Mouse (Mus musculus) CH12.LX (cell line): ENCODE measurements at regions not wholly inside any gene's neighbourhood (a gene's known extent, or its start where the extent isn't known, plus 50 kb on each side); places are given as distances from the start of the nearest gene placed in this dataset.

Experiments
- DNase-seq: peaks from one replicate; pipeline ENCODE4 v3.0.0-alpha.2; 2013; ENCODE audit errors: extremely low read depth
- H3K27ac ChIP-seq: 2 replicates; pipeline ENCODE4 v1.5.1; 2012; ENCODE audit warnings: low read depth, mild to moderate bottlenecking, control low read depth, moderate library complexity; ENCODE audit not compliant: insufficient read depth
- H3K27me3 ChIP-seq: replicated peaks from 2 replicates; pipeline ENCODE3; 2012; ENCODE audit warnings: inconsistent platforms
- H3K36me3 ChIP-seq, 2 experiments: replicated peaks in 1 of 2; 2 replicates each; pipeline versions ENCODE3 to v1.6.1; 2012; ENCODE audit warnings: inconsistent platforms in 1 of 2, low read length in 1 of 2, mild to moderate bottlenecking in 1 of 2, mixed read lengths in 1 of 2, moderate library complexity in 1 of 2; ENCODE audit not compliant: control insufficient read depth in 1 of 2, insufficient read depth in 1 of 2
- H3K4me1 ChIP-seq, 2 experiments: 2 replicates each; pipeline ENCODE4 v1.6.1; 2012; ENCODE audit warnings: inconsistent platforms in 1 of 2, moderate library complexity in 1 of 2; ENCODE audit not compliant: insufficient read depth in 2 of 2, control insufficient read depth in 1 of 2
- H3K4me2 ChIP-seq: 2 replicates; pipeline ENCODE4 v1.6.1; 2012; ENCODE audit warnings: low read depth, mild to moderate bottlenecking, control low read depth; ENCODE audit not compliant: poor library complexity, insufficient read depth, severe bottlenecking
- H3K4me3 ChIP-seq, 3 experiments: fragments of 150-350 bp in 1 of 3; sonication (generic) in 1 of 3; replicated peaks in 1 of 3; 2 replicates each; pipeline versions ENCODE3 to v1.5.1; 2011 to 2012; ENCODE audit warnings: low read depth in 2 of 3, low read length in 2 of 3, mild to moderate bottlenecking in 2 of 3, moderate library complexity in 2 of 3, control low read depth in 1 of 3, improper control_type of control experiment in 1 of 3, inconsistent platforms in 1 of 3, mixed read lengths in 1 of 3; ENCODE audit not compliant: poor library complexity in 1 of 3
- H3K79me2 ChIP-seq: replicated peaks from 2 replicates; pipeline ENCODE4 v1.6.1; 2012; ENCODE audit warnings: mild to moderate bottlenecking, moderate library complexity; ENCODE audit not compliant: control insufficient read depth, poor library complexity, insufficient read depth, severe bottlenecking; ENCODE audit errors: extremely low read depth
- H3K9ac ChIP-seq: 2 replicates; pipeline ENCODE4 v1.6.1; 2012; ENCODE audit warnings: low read depth, mild to moderate bottlenecking, control low read depth, moderate library complexity; ENCODE audit not compliant: insufficient read depth
- H3K9me3 ChIP-seq: replicated peaks from 2 replicates; pipeline ENCODE3; 2012; ENCODE audit warnings: low read length, inconsistent platforms, mixed read lengths
- CTCF ChIP-seq, 2 experiments: IDR thresholded peaks in 1 of 2; conservative IDR thresholded peaks in 1 of 2; 2 replicates each; pipeline ENCODE4 v1.5.1; 2011 to 2012; ENCODE audit warnings: low read depth in 2 of 2, low read length in 2 of 2, improper control_type of control experiment in 1 of 2, inconsistent platforms in 1 of 2, mild to moderate bottlenecking in 1 of 2, moderate library complexity in 1 of 2
- ELF1 ChIP-seq: IDR thresholded peaks from 2 replicates; pipeline ENCODE4 v1.6.1; 2014; ENCODE audit warnings: low read depth, mild to moderate bottlenecking, inconsistent platforms, low read length, improper control_type of control experiment
- GABPA ChIP-seq: IDR thresholded peaks from 2 replicates; pipeline ENCODE4 v1.6.1; 2012; ENCODE audit warnings: low read depth, low read length, improper control_type of control experiment, inconsistent platforms; ENCODE audit not compliant: insufficient replicate concordance
- HCFC1 ChIP-seq: IDR thresholded peaks from 2 replicates; pipeline ENCODE4 v1.6.1; 2012; ENCODE audit warnings: low read depth, mild to moderate bottlenecking, inconsistent platforms, low read length, improper control_type of control experiment
- IRF4 ChIP-seq: IDR thresholded peaks from 2 replicates; pipeline ENCODE4 v1.6.1; 2014; ENCODE audit warnings: low read depth, mild to moderate bottlenecking, inconsistent platforms, low read length, improper control_type of control experiment
- JUN ChIP-seq: IDR thresholded peaks from 2 replicates; pipeline ENCODE4 v1.6.1; 2011; ENCODE audit warnings: low read depth, mild to moderate bottlenecking, low read length, improper control_type of control experiment, moderate library complexity; ENCODE audit not compliant: insufficient read depth
- JUND ChIP-seq: conservative IDR thresholded peaks from 2 replicates; pipeline ENCODE4 v1.6.1; 2011; ENCODE audit warnings: low read depth, low read length, improper control_type of control experiment
- KAT2A ChIP-seq: IDR thresholded peaks from 2 replicates; pipeline ENCODE4 v1.6.1; 2012; ENCODE audit warnings: low read length, improper control_type of control experiment, inconsistent platforms; ENCODE audit not compliant: insufficient replicate concordance
- MXI1 ChIP-seq: IDR thresholded peaks from 2 replicates; pipeline ENCODE4 v1.6.1; 2011; ENCODE audit warnings: mild to moderate bottlenecking, low read depth, low read length, improper control_type of control experiment
- MYC ChIP-seq: IDR thresholded peaks from 2 replicates; pipeline ENCODE4 v1.6.1; 2011; ENCODE audit warnings: low read depth, mild to moderate bottlenecking, improper control_type of control experiment, low read length
- NELFE ChIP-seq: IDR thresholded peaks from 2 replicates; pipeline ENCODE4 v1.6.1; 2011; ENCODE audit warnings: low read depth, low read length, improper control_type of control experiment
- PAX5 ChIP-seq: IDR thresholded peaks from 2 replicates; pipeline ENCODE4 v1.6.1; 2012; ENCODE audit warnings: low read length, inconsistent platforms, mixed read lengths
- POLR2AphosphoS2 ChIP-seq: IDR thresholded peaks from 2 replicates; pipeline ENCODE4 v1.6.1; 2011; ENCODE audit warnings: low read depth, low read length, improper control_type of control experiment
- SIN3A ChIP-seq: IDR thresholded peaks from 2 replicates; pipeline ENCODE4 v1.6.1; 2012; ENCODE audit warnings: low read length, improper control_type of control experiment, inconsistent platforms
- SMC3 ChIP-seq: IDR thresholded peaks from 2 replicates; pipeline ENCODE4 v1.6.1; 2011; ENCODE audit warnings: low read depth, low read length, improper control_type of control experiment
- TBP ChIP-seq: conservative IDR thresholded peaks from 2 replicates; pipeline ENCODE4 v1.6.1; 2011; ENCODE audit warnings: low read depth, low read length, improper control_type of control experiment
- USF2 ChIP-seq: conservative IDR thresholded peaks from 2 replicates; pipeline ENCODE4 v1.6.1; 2011; ENCODE audit warnings: low read depth, low read length, improper control_type of control experiment
- ZC3H11A ChIP-seq: IDR thresholded peaks from 2 replicates; pipeline ENCODE4 v1.6.1; 2012; ENCODE audit warnings: low read depth, mild to moderate bottlenecking, inconsistent platforms, low read length, improper control_type of control experiment
- ZKSCAN1 ChIP-seq: IDR thresholded peaks from 2 replicates; pipeline ENCODE4 v1.6.1; 2012; ENCODE audit warnings: low read depth, inconsistent platforms, low read length, improper control_type of control experiment, borderline replicate concordance
- ZMIZ1 ChIP-seq: IDR thresholded peaks from 2 replicates; pipeline ENCODE4 v1.6.1; 2012; ENCODE audit warnings: low read depth, mild to moderate bottlenecking, inconsistent platforms, low read length, improper control_type of control experiment
- dilution Hi-C: fragments of 300-500 bp; cut with MboI; formaldehyde crosslinking; loops from 2 replicates; pipeline ENCODE4 v1.14.3; 2020; ENCODE audit warnings: low sequenced_read_pairs; ENCODE audit not compliant: extremely low pct_unique_long_range_greater_than_20kb, extremely low pct_ligation_motif_present
- in situ Hi-C: fragments of 300-500 bp; cut with MboI; formaldehyde crosslinking; loops from 3 replicates; pipeline ENCODE4 v1.14.3; 2019; ENCODE audit warnings: low sequenced_read_pairs, low pct_ligation_motif_present, low pct_unique_long_range_greater_than_20kb, mixed read lengths

- no peak for TF ChIP-seq ZMIZ1
- TF ChIP-seq POLR2AphosphoS2: no peak
- TF ChIP-seq CTCF (conservative IDR thresholded peaks at IDR 0.05 in 1 of 2, IDR thresholded peaks at IDR 0.05 in 1 of 2; ENCODE audit: low read depth in 2 of 2, low read length in 2 of 2): no peak
- no peak for TF ChIP-seq SIN3A
- TF ChIP-seq KAT2A: no peak
- Histone ChIP-seq H3K4me3 (no peak overlapping the region), H3K79me2 (no peaks in the 10 kb centered on the region), H3K4me2 (no peak overlapping the region), H3K36me3 (no peaks in the 10 kb centered on the region), H3K9me3 (no peaks in the 10 kb centered on the region), H3K27me3 (peaks cover 38% of the 10 kb centered on the region), H3K27ac (no peak overlapping the region), H3K4me1 (no peaks in the 10 kb centered on the region), H3K9ac (no peak overlapping the region)
- DNase-seq: no peak
- dilution Hi-C loops (no loop called here), in situ Hi-C loops (no loop called here)
These were observed 316.1 kb upstream of the Prox1 start for GRCm38 (mm10) chr1:190486551-190487104.

GRCm38 (mm10) chr1:190483366-190483765, 312.9 kb upstream of the Prox1 start:
- H3K9me3 ChIP-seq: peaks cover 8% of the 10 kb centered on the region
- DNase-seq: no peak
- H3K4me3 ChIP-seq: no peak overlapping the region
- no peaks in the 10 kb centered on the region for H3K4me1 ChIP-seq
- dilution Hi-C loops (no loop called here), in situ Hi-C loops (no loop called here)
- H3K79me2 ChIP-seq: no peaks in the 10 kb centered on the region
- H3K4me2 ChIP-seq: no peak overlapping the region
- no peak overlapping the region for H3K27ac ChIP-seq
- TF ChIP-seq IRF4: no peak
- TF ChIP-seq TBP: no peak
- TF ChIP-seq GABPA: no peak
- no peak for TF ChIP-seq MXI1
- no peak for TF ChIP-seq JUND
- no peak for TF ChIP-seq ZC3H11A
- TF ChIP-seq ZKSCAN1: no peak
- TF ChIP-seq USF2: no peak
- no peak for TF ChIP-seq HCFC1
- TF ChIP-seq ZMIZ1: no peak
- TF ChIP-seq NELFE: no peak
- TF ChIP-seq MYC: no peak
- TF ChIP-seq JUN: no peak
- no peak for TF ChIP-seq ELF1
- TF ChIP-seq PAX5: no peak
- no peak for TF ChIP-seq SMC3
- H3K36me3 ChIP-seq: no peaks in the 10 kb centered on the region
- H3K27me3 ChIP-seq: peaks cover 26% of the 10 kb centered on the region
- H3K9ac ChIP-seq: no peak overlapping the region
